Mouse (Mus musculus) liver, postnatal 0 days (tissue): ENCODE measurements around the gene Gm10912.

Source experiments
- CTCF ChIP-seq: sonication (generic); IDR thresholded peaks from 2 replicates; pipeline ENCODE4 v1.5.1; 2016; ENCODE audit warnings: antibody characterized with exemption, low read depth
- EP300 ChIP-seq: IDR thresholded peaks from 2 replicates; pipeline ENCODE4 v1.6.1; 2016; ENCODE audit warnings: antibody characterized with exemption, low read depth, mild to moderate bottlenecking

- TF ChIP-seq EP300 (no peak), CTCF (no peak)
Observed at GRCm38 (mm10) chr2:104114898-104115297, 49.3 kb downstream of the Gm10912 start.
